Mouse (Mus musculus): ENCODE results near the gene Pald1. TPM values are rescaled to one million over a fixed set of nuclear protein-coding genes. Genes with fewer than 3 reads are reported as not detected.

The Pald1 gene
- polyA plus RNA-seq, 1 experiment from 2014 or later, result 21.1 TPM

DNA sequence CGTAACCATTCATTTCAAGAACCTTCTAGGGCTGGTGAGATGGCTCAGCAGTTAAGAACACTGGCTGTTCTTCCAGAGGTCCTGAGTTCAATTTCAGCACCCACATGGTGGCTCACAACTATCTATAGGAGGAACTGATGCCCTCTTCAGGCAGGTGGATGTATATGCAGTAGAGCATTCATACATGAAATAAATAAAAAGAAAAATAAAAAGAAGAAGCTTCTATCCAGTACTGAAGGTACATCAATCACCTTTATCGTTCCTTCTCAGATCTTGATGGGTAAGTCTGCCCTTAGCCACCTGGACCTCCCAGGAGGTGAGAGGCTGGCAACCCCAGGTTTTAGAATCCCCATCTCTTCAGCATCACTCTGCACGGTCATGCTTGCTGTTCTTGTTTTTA, 31.9 kb upstream of the Pald1 start:
- H3K4me2 ChIP-seq (ENCODE audit: low read depth, low read length), result no peak overlapping the region
- peaks cover 50% of the 10 kb centered on the region for H3K27me3 ChIP-seq (replicated peaks; ENCODE audit: control insufficient read depth, insufficient read depth, low read length)
- no peak overlapping the region for H3K9ac ChIP-seq (ENCODE audit: low read depth, low read length)
- ATAC-seq (ENCODE audit: low read depth) (no peak), DNase-seq (ENCODE audit: low spot score) (no peak)
- no peaks in the 10 kb centered on the region for H3K36me3 ChIP-seq (ENCODE audit: control insufficient read depth, insufficient read depth, low read length)
- H3K4me1 ChIP-seq (ENCODE audit: control insufficient read depth, insufficient read depth, low read length), result peaks cover 10% of the 10 kb centered on the region
- no peak overlapping the region for H3K27ac ChIP-seq (replicated peaks; ENCODE audit: low read depth, low read length)
- WGBS, result 65% methylated on average over 3 of the region's 3 CpGs
- no peaks in the 10 kb centered on the region for H3K9me3 ChIP-seq (ENCODE audit: control insufficient read depth, low read length)
- H3K4me3 ChIP-seq (ENCODE audit: low read depth, low read length), result no peak overlapping the region

DNA sequence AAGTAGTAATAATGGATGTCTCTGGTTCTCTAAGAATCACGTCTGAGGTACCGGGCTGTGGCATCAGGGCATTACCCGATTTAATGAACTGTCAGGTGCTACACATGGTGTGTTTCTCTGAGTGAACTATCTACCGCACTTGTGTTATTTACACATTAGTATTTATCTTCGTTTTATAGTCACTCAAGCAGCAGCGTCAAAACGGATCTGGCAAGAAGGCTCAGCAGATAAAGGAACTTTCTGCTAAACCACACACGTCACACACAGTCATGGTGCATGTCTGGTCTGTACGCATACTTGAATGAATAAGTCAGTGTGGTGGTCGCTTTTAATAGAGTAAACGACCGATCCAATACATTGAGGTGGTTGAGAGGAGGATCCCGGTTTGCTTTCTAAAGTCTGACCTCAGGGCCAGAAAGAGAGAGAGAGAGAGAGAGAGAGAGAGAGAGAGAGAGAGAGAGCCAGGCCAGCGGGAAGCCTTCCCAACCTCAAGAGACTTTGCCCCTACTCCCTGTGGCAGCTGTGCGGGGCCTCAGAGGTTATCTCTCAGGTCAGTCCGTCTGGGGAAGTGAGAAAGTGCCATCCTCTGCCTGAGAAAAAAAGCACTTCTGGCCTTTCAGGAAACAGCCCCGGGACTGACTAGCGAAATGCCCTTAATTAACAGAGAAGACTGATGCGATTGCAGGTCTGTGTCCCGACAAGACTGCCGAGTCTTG, 29.7 kb upstream of the Pald1 start:
- 47% methylated on average over 21 of the region's 21 CpGs for WGBS
- ATAC-seq (ENCODE audit: low read depth), result no peak
- Histone ChIP-seq H3K9ac (ENCODE audit: low read depth, low read length) (no peak overlapping the region), H3K4me3 (ENCODE audit: low read depth, low read length) (no peak overlapping the region), H3K36me3 (ENCODE audit: control insufficient read depth, insufficient read depth, low read length) (no peaks in the 10 kb centered on the region), H3K9me3 (ENCODE audit: control insufficient read depth, low read length) (no peaks in the 10 kb centered on the region), H3K27ac (replicated peaks; ENCODE audit: low read depth, low read length) (no peak overlapping the region), H3K4me2 (ENCODE audit: low read depth, low read length) (no peak overlapping the region), H3K4me1 (ENCODE audit: control insufficient read depth, insufficient read depth, low read length) (0 out of 2 replicates have a peak, but pooled peaks cover 3% of the 10 kb centered on the region), H3K27me3 (replicated peaks; ENCODE audit: control insufficient read depth, insufficient read depth, low read length) (peaks cover 28% of the 10 kb centered on the region)
- no peak for DNase-seq (ENCODE audit: low spot score)

DNA sequence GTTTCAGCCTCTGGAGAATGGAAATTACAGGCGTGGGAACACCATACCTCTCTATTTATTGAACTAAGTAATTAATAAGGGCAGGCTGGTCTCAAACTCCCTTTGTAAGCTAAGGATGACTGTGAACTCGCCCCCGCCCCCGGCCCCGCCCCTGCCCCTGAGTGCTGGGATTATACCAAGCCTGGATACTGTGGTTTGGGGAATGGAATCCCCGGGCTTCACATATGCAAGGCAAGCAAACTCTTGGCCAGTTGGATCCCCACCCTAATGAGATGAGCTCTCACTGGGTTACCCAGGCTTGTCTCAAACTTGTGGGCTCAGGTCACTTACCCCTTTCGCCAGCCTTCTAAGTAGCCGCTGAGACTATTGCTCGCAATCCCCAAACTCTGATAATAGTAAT, 26.9 kb upstream of the Pald1 start:
- no peak overlapping the region for H3K4me2 ChIP-seq (ENCODE audit: low read depth, low read length)
- no peak overlapping the region for H3K9ac ChIP-seq (ENCODE audit: low read depth, low read length)
- WGBS, result 36% methylated on average over 9 of the region's 9 CpGs
- no peak overlapping the region for H3K4me3 ChIP-seq (ENCODE audit: low read depth, low read length)
- H3K27me3 ChIP-seq (replicated peaks; ENCODE audit: control insufficient read depth, insufficient read depth, low read length), result 0 out of 2 replicates have a peak, but pooled peaks cover 12% of the 10 kb centered on the region
- ATAC-seq (ENCODE audit: low read depth) (no peak), DNase-seq (ENCODE audit: low spot score) (no peak)
- H3K36me3 ChIP-seq (ENCODE audit: control insufficient read depth, insufficient read depth, low read length), result no peaks in the 10 kb centered on the region
- H3K4me1 ChIP-seq (ENCODE audit: control insufficient read depth, insufficient read depth, low read length), result no peaks in the 10 kb centered on the region
- no peak overlapping the region for H3K27ac ChIP-seq (replicated peaks; ENCODE audit: low read depth, low read length)
- H3K9me3 ChIP-seq (ENCODE audit: control insufficient read depth, low read length), result no peaks in the 10 kb centered on the region

DNA sequence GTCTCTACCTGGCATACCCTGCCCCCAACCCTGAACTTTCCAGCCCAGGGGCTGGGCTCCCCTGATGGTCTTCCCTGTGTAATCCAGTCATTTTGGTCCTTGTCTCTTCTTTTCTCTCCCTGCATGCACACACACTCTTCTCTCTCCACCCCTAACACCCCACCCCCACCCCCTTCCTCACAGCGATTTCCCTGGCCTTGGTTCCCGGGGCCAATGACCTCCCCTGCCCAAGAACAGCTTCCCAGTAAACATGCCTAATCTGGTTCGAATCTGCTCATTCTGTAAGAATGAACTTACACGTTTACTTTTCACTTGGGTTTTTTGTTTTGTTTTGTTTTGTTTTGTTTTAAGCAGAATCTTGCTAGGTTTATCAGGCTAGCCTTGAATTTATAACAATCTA, 26.4 kb upstream of the Pald1 start:
- H3K9ac ChIP-seq (ENCODE audit: low read depth, low read length), result no peak overlapping the region
- 0 out of 2 replicates have a peak, but pooled peaks cover 10% of the 10 kb centered on the region for H3K27me3 ChIP-seq (replicated peaks; ENCODE audit: control insufficient read depth, insufficient read depth, low read length)
- ATAC-seq (ENCODE audit: low read depth), result no peak
- no peak overlapping the region for H3K4me2 ChIP-seq (ENCODE audit: low read depth, low read length)
- DNase-seq (ENCODE audit: low spot score), result no peak
- no peak overlapping the region for H3K4me3 ChIP-seq (ENCODE audit: low read depth, low read length)
- no peaks in the 10 kb centered on the region for H3K4me1 ChIP-seq (ENCODE audit: control insufficient read depth, insufficient read depth, low read length)
- no peaks in the 10 kb centered on the region for H3K36me3 ChIP-seq (ENCODE audit: control insufficient read depth, insufficient read depth, low read length)
- no peaks in the 10 kb centered on the region for H3K9me3 ChIP-seq (ENCODE audit: control insufficient read depth, low read length)
- 9% methylated on average over 4 of the region's 4 CpGs for WGBS
- no peak overlapping the region for H3K27ac ChIP-seq (replicated peaks; ENCODE audit: low read depth, low read length)

DNA sequence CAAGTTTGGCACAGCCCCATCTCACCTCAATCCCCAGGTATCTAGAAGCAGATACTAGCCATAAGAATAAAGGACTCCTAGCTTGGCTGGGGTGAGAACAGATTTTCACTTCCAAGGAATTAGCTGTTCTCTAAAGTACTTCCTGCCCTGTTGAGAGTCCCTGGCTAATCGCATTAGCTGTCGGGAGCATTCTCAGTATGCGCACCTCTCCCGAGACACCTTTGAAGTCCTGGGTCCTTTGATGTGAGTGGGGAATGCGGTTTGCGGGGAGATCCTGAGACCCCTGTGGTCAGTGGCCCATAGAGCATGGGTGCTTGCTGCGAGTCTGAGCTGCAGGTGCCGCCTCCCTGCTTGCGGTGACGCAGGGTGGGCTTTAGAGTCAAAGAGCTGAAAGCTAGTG, 22.6 kb upstream of the Pald1 start:
- Histone ChIP-seq H3K9me3 (ENCODE audit: control insufficient read depth, low read length) (no peaks in the 10 kb centered on the region), H3K4me2 (ENCODE audit: low read depth, low read length) (no peak overlapping the region)
- 10% methylated on average over 10 of the region's 10 CpGs for WGBS

DNA sequence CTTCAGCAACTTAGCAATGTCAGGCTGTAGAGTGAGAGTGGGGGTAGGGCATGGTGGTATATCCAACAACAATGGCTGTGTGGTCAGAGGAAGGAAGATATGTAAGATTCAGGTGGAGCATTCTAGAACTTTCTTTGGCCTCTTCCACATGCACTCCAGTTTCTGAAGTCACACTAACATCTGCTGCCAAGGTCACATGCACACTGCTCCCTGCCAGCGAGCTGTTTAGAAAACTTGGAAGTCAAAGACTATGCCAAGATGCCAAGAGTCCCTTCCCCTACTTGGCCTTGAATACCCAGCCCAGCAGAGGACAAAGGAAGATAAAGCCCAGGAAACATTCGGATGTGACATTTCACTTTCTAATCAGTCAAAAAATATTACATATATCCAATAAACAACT, 19.6 kb upstream of the Pald1 start:
- DNase-seq (ENCODE audit: low spot score), result no peak
- no peak for ATAC-seq (ENCODE audit: low read depth)
- WGBS, result 86% methylated on average over 2 of the region's 2 CpGs
- Histone ChIP-seq H3K9me3 (ENCODE audit: control insufficient read depth, low read length) (no peaks in the 10 kb centered on the region), H3K27me3 (replicated peaks; ENCODE audit: control insufficient read depth, insufficient read depth, low read length) (0 out of 2 replicates have a peak, but pooled peaks cover 9% of the 10 kb centered on the region), H3K27ac (replicated peaks; ENCODE audit: low read depth, low read length) (no peak overlapping the region), H3K4me1 (ENCODE audit: control insufficient read depth, insufficient read depth, low read length) (no peaks in the 10 kb centered on the region), H3K36me3 (ENCODE audit: control insufficient read depth, insufficient read depth, low read length) (no peaks in the 10 kb centered on the region), H3K4me3 (ENCODE audit: low read depth, low read length) (no peak overlapping the region), H3K9ac (ENCODE audit: low read depth, low read length) (no peak overlapping the region), H3K4me2 (ENCODE audit: low read depth, low read length) (no peak overlapping the region)

More for the DNA sequence above, 22.6 kb upstream of the Pald1 start:
- no peak overlapping the region for H3K4me3 ChIP-seq (ENCODE audit: low read depth, low read length)
- no peak for DNase-seq (ENCODE audit: low spot score)
- H3K9ac ChIP-seq (ENCODE audit: low read depth, low read length), result no peak overlapping the region
- no peak for ATAC-seq (ENCODE audit: low read depth)
- 0 out of 2 replicates have a peak, but pooled peaks cover 9% of the 10 kb centered on the region for H3K27me3 ChIP-seq (replicated peaks; ENCODE audit: control insufficient read depth, insufficient read depth, low read length)
- H3K27ac ChIP-seq (replicated peaks; ENCODE audit: low read depth, low read length), result no peak overlapping the region
- H3K4me1 ChIP-seq (ENCODE audit: control insufficient read depth, insufficient read depth, low read length), result no peaks in the 10 kb centered on the region
- no peaks in the 10 kb centered on the region for H3K36me3 ChIP-seq (ENCODE audit: control insufficient read depth, insufficient read depth, low read length)

DNA sequence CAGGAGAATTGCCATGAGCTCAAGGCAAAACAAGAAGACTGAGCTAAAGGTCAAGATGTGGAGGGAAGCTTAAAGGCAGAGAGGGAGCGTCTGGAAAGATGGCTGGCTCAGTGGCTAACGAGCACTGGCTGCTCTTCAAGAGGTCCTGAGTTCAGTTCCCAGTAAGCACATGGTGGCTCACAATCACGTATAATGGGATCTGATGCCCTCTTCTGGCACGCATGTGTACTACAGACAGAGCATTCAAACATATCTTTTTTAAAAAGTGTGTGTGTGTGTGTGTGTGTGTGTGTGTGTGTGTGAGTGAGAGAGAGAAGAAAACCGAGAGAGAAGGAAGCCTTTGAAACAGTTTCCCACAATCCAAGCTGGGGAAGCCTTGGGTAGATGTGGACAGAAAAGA, 19.1 kb upstream of the Pald1 start:
- Histone ChIP-seq H3K4me1 (ENCODE audit: control insufficient read depth, insufficient read depth, low read length) (no peaks in the 10 kb centered on the region), H3K36me3 (ENCODE audit: control insufficient read depth, insufficient read depth, low read length) (no peaks in the 10 kb centered on the region), H3K27me3 (replicated peaks; ENCODE audit: control insufficient read depth, insufficient read depth, low read length) (0 out of 2 replicates have a peak, but pooled peaks cover 9% of the 10 kb centered on the region), H3K4me2 (ENCODE audit: low read depth, low read length) (no peak overlapping the region), H3K9me3 (ENCODE audit: control insufficient read depth, low read length) (no peaks in the 10 kb centered on the region), H3K4me3 (ENCODE audit: low read depth, low read length) (no peak overlapping the region), H3K27ac (replicated peaks; ENCODE audit: low read depth, low read length) (no peak overlapping the region), H3K9ac (ENCODE audit: low read depth, low read length) (no peak overlapping the region)
- ATAC-seq (ENCODE audit: low read depth), result no peak
- DNase-seq (ENCODE audit: low spot score), result no peak
- 72% methylated on average over 5 of the region's 5 CpGs for WGBS

DNA sequence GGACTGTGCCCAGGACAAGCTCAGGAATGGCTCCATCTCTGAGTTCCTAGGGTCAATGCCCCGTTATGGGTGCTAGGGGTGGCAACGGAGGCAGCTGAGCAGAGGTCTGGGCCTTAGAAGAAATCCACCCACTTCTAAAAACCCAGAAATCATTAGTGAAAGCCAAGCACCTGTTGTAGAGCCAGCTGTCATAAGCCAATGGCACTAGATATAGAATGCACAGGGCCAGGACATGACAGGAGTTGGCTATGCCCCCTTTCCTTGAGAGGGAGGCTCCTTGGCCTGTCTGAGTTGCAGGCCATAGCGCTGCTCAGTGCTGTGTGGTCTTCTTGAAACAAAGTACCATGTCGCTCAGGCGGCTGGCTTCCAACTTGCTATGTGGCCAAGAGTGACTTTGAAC, 17.1 kb upstream of the Pald1 start:
- no peaks in the 10 kb centered on the region for H3K36me3 ChIP-seq (ENCODE audit: control insufficient read depth, insufficient read depth, low read length)
- no peaks in the 10 kb centered on the region for H3K4me1 ChIP-seq (ENCODE audit: control insufficient read depth, insufficient read depth, low read length)
- 0 out of 2 replicates have a peak, but pooled peaks cover under 1% of the 10 kb centered on the region for H3K27me3 ChIP-seq (replicated peaks; ENCODE audit: control insufficient read depth, insufficient read depth, low read length)
- DNase-seq (ENCODE audit: low spot score) (no peak), ATAC-seq (ENCODE audit: low read depth) (no peak)
- H3K4me2 ChIP-seq (ENCODE audit: low read depth, low read length), result no peak overlapping the region
- H3K9me3 ChIP-seq (ENCODE audit: control insufficient read depth, low read length), result no peaks in the 10 kb centered on the region
- H3K4me3 ChIP-seq (ENCODE audit: low read depth, low read length), result no peak overlapping the region
- H3K27ac ChIP-seq (replicated peaks; ENCODE audit: low read depth, low read length), result no peak overlapping the region
- no peak overlapping the region for H3K9ac ChIP-seq (ENCODE audit: low read depth, low read length)
- 83% methylated on average over 5 of the region's 5 CpGs for WGBS

DNA sequence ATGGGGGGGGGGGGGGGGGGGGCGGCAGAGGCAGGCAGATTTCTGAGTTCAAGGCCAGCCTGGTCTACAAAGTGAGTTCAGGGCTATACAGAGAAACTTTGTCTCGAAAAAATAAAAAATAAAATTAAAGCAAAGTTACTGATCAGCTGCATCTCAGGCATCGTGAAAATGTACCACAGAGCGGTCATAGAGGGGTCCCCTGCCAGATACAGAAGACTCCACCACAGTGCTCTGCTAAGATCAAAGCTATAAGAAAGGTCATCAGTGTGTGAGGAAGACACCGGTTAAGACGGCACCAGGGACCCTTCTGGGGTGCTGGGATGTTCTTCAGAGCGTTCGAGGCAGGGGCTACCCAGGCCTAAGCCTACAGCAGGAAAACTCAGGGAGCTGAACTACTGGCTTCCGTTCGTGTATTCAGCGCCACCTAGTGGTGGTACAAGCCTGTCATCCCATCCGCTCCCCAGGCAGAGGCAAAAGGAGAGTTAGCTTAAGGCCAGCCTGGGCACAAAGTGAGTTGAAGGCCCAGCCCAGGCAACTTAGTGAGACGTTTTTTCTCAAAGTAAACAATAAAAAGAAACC, 15.9 kb upstream of the Pald1 start:
- WGBS, result 25% methylated on average over 13 of the region's 13 CpGs

More for the DNA sequence above, 15.9 kb upstream of the Pald1 start:
- DNase-seq (ENCODE audit: low spot score) (peak; percentile 90), ATAC-seq (ENCODE audit: low read depth) (peak; percentile 80)
- Histone ChIP-seq H3K27me3 (replicated peaks; ENCODE audit: control insufficient read depth, insufficient read depth, low read length) (no peaks in the 10 kb centered on the region), H3K27ac (replicated peaks; ENCODE audit: low read depth, low read length) (no peak overlapping the region), H3K4me3 (ENCODE audit: low read depth, low read length) (no peak overlapping the region), H3K9me3 (ENCODE audit: control insufficient read depth, low read length) (no peaks in the 10 kb centered on the region), H3K4me1 (ENCODE audit: control insufficient read depth, insufficient read depth, low read length) (no peaks in the 10 kb centered on the region), H3K36me3 (ENCODE audit: control insufficient read depth, insufficient read depth, low read length) (no peaks in the 10 kb centered on the region), H3K9ac (ENCODE audit: low read depth, low read length) (no peak overlapping the region), H3K4me2 (ENCODE audit: low read depth, low read length) (no peak overlapping the region)

Measured in embryonic facial prominence, embryonic 14.5 days (tissue).